Mouse (Mus musculus) hematopoietic stem cell, adult 5-6 weeks (primary cell): ENCODE results near the gene Sepsecs. TPM values are rescaled to one million over a fixed set of nuclear protein-coding genes. Genes with fewer than 3 reads are reported as not detected.
A peak's percentile ranks its signal among the peaks of the same experiment; 100 is the strongest.

Experiments used
- ATAC-seq, 2 experiments: fragments of 125-278 bp in 1 of 2; replicated peaks in 1 of 2; 2 replicates each; pipeline ENCODE4 v1.8.0; 2016 to 2017; ENCODE audit warnings: inconsistent platforms in 2 of 2, mild to moderate bottlenecking in 2 of 2, moderate number of reproducible peaks in 2 of 2, low read depth in 1 of 2, moderate TSS enrichment in 1 of 2; ENCODE audit not compliant: low FRiP score in 2 of 2, poor library complexity in 2 of 2, severe bottlenecking in 2 of 2, insufficient read depth in 1 of 2, low TSS enrichment in 1 of 2
- total RNA-seq: library from RNA; stranded (forward); fragments of 172-1452, 232-1000 nt; gene quantifications from 2 replicates; pipeline ENCODE4 v1.2.3, GENCODE M21; 2017

The Sepsecs gene
- total RNA-seq, 1 experiment from 2014 or later: 13.5 TPM

- peak; percentile 50 to 66 for ATAC-seq
These were observed 50.9 kb downstream of the Sepsecs start for GRCm38 (mm10) chr5:52618348-52619270.

GRCm38 (mm10) chr5:52617711-52618347 lies 51.7 kb downstream of the Sepsecs start:
- ATAC-seq: no peak

- peak; percentile 54 to 67 for ATAC-seq
These were observed 53.0 kb downstream of the Sepsecs start for GRCm38 (mm10) chr5:52616549-52616948.

- no peak for ATAC-seq
These were observed 54.1 kb downstream of the Sepsecs start for GRCm38 (mm10) chr5:52615421-52615820.

- ATAC-seq: no peak
These were observed 54.8 kb downstream of the Sepsecs start for GRCm38 (mm10) chr5:52614686-52615085.

GRCm38 (mm10) chr5:52612776-52613175 lies 56.7 kb downstream of the Sepsecs start:
- ATAC-seq: no peak

- ATAC-seq: no peak
These were observed 58.1 kb downstream of the Sepsecs start for GRCm38 (mm10) chr5:52611315-52611895.

- ATAC-seq: 0 out of 4 replicates have a peak, but pooled peaks of 1 of the 2 experiments have one; percentile 22
These were observed 59.2 kb downstream of the Sepsecs start for GRCm38 (mm10) chr5:52610306-52610705.

- ATAC-seq: peak; percentile 78 to 80
These were observed 59.8 kb downstream of the Sepsecs start for GRCm38 (mm10) chr5:52609672-52610071.

- ATAC-seq: no peak
These were observed 64.9 kb downstream of the Sepsecs start for GRCm38 (mm10) chr5:52604582-52605041.

GRCm38 (mm10) chr5:52590612-52591011 lies 78.9 kb downstream of the Sepsecs start:
- ATAC-seq: no peak

Other genes starting within 250 kb of the Sepsecs start
- 6.4 and 11.1 TPM in 2 replicates for gene Ccdc149, start 198.2 kb downstream of the Sepsecs start, total RNA-seq
- gene Lgi2, start 103.2 kb downstream of the Sepsecs start, total RNA-seq: not detected in 2 replicates
- gene Pi4k2b, start 71.9 kb upstream of the Sepsecs start, total RNA-seq: 20.8 and 29.4 TPM in 2 replicates
- 18.6 and 19.7 TPM in 2 replicates for gene Zcchc4, start 105.7 kb upstream of the Sepsecs start, total RNA-seq
- 84.4 and 97.2 TPM in 2 replicates for gene Anapc4, start 164.3 kb upstream of the Sepsecs start, total RNA-seq